Mouse (Mus musculus): ENCODE measurements around the gene Gpatch1. TPM values are rescaled to one million over a fixed set of nuclear protein-coding genes. Genes with fewer than 3 reads are reported as not detected.
A peak's percentile ranks its signal among the peaks of the same experiment; 100 is the strongest.

The Gpatch1 gene
- polyA plus RNA-seq, 1 experiment from 2014 or later = 16.1 TPM

DNA sequence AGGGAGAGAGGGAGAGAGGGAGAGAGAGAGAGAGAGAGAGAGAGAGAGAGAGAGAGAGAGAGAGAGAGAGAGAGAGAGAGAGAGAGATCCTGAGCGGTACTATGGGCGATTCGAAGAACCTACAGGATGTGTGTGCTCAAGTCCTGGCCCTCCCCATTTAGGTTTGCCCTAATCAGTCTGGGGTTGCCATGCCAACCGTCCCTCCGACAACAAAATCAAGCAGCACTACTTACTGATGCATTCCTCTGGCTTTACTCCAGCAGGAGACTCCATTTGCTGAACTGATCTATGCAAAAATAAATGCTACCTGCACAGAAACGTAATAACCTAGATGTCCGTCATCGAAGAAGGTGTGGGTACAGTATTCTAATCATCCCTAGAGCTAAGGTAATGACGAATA is 82.9 kb downstream of the Gpatch1 start:
- Histone ChIP-seq H3K4me2 (peak overlapping the region; percentile 66), H3K9me3 (ENCODE audit: low read depth, low read length) (no peaks in the 10 kb centered on the region), H3K4me1 (ENCODE audit: insufficient read depth) (no peaks in the 10 kb centered on the region; the same call in 1 of the 2 replicates), H3K27me3 (ENCODE audit: insufficient read depth, low read length) (no peaks in the 10 kb centered on the region), H3K27ac (ENCODE audit: low read depth) (peak overlapping the region; percentile 77), H3K4me3 (ENCODE audit: low read depth, low read length) (peak overlapping the region; percentile 52), H3K36me3 (ENCODE audit: insufficient read depth) (no peaks in the 10 kb centered on the region), H3K9ac (peak overlapping the region; percentile 36; the same call in 1 of the 2 replicates)
- no peak for TF ChIP-seq CTCF (IDR thresholded peaks at IDR 0.05; ENCODE audit: low read depth)
- DNase-seq (peak; percentile 83), ATAC-seq (ENCODE audit: insufficient read depth) (peak; percentile 69)
- WGBS = 17% methylated on average over 9 of the region's 9 CpGs

DNA sequence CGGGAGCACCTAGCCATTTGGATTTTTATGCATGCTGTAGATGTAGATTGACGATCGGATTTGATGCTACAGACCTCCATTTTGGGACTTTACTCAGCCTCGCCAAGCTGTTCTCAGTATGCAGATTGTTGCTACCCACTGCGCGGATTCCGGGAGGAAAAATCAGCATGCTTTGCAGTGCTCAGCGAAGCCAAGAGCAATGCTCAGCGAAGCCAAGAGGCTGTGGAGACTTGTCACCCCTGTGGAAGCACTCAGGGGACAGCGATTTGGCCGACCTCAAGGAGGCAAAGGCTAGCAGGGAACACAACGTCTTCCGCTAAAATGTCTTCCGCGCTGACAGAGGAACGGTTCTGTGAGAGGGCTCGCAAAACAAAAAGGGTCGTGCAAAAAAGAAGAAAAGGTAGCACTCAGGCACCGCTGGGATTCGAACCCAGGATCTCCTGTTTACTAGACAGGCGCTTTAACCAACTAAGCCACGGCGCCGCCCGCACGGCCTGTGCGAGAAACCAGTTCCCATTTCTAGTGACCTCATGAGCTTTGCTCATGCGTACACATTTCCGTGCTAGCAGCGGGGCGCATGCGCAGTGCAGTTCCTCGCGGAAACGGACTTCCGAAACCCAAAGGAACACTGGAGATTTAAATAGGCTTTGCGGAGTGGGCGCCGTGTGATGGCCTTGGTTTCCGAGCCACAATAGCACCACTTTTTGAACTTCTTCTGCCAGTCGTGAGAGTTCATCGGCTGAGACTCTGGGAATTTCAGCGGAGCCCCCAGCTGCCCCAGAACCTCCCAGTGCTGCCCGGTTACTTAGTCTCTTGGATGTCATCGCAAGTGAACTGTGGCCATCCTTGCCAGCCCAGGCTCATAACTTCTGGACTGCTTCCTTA is 83.6 kb downstream of the Gpatch1 start:
- peak overlapping the region; percentile 52 for H3K4me3 ChIP-seq (ENCODE audit: low read depth, low read length)
- no peaks in the 10 kb centered on the region for H3K9me3 ChIP-seq (ENCODE audit: low read depth, low read length)
- H3K27ac ChIP-seq (ENCODE audit: low read depth) = peak overlapping the region; percentile 93
- peak; percentile 100 for DNase-seq
- peak; percentile 94 for ATAC-seq (ENCODE audit: insufficient read depth)
- H3K27me3 ChIP-seq (ENCODE audit: insufficient read depth, low read length) = no peaks in the 10 kb centered on the region
- TF ChIP-seq CTCF (IDR thresholded peaks at IDR 0.05; ENCODE audit: low read depth) = no peak
- H3K4me1 ChIP-seq (ENCODE audit: insufficient read depth) = no peaks in the 10 kb centered on the region; the same call in 1 of the 2 replicates
- H3K9ac ChIP-seq = peak overlapping the region; percentile 58
- H3K4me2 ChIP-seq = peak overlapping the region; percentile 66
- no peaks in the 10 kb centered on the region for H3K36me3 ChIP-seq (ENCODE audit: insufficient read depth)
- WGBS = under 1% methylated on average over 45 of the region's 45 CpGs

GRCm38 (mm10) chr7:35233861-35234260 is 84.4 kb downstream of the Gpatch1 start:
- 41% methylated on average over 12 of the region's 12 CpGs for WGBS
- H3K27ac ChIP-seq (ENCODE audit: low read depth) = peak overlapping the region; percentile 90
- ATAC-seq (ENCODE audit: insufficient read depth) = no peak
- H3K9me3 ChIP-seq (ENCODE audit: low read depth, low read length) = no peaks in the 10 kb centered on the region
- H3K36me3 ChIP-seq (ENCODE audit: insufficient read depth) = no peaks in the 10 kb centered on the region
- TF ChIP-seq CTCF (IDR thresholded peaks at IDR 0.05; ENCODE audit: low read depth) = no peak
- peak overlapping the region; percentile 56 for H3K9ac ChIP-seq
- peak overlapping the region; percentile 66 for H3K4me2 ChIP-seq
- no peaks in the 10 kb centered on the region; the same call in 1 of the 2 replicates for H3K4me1 ChIP-seq (ENCODE audit: insufficient read depth)
- no peaks in the 10 kb centered on the region for H3K27me3 ChIP-seq (ENCODE audit: insufficient read depth, low read length)
- no peak for DNase-seq
- H3K4me3 ChIP-seq (ENCODE audit: low read depth, low read length) = peak overlapping the region; percentile 52

DNA sequence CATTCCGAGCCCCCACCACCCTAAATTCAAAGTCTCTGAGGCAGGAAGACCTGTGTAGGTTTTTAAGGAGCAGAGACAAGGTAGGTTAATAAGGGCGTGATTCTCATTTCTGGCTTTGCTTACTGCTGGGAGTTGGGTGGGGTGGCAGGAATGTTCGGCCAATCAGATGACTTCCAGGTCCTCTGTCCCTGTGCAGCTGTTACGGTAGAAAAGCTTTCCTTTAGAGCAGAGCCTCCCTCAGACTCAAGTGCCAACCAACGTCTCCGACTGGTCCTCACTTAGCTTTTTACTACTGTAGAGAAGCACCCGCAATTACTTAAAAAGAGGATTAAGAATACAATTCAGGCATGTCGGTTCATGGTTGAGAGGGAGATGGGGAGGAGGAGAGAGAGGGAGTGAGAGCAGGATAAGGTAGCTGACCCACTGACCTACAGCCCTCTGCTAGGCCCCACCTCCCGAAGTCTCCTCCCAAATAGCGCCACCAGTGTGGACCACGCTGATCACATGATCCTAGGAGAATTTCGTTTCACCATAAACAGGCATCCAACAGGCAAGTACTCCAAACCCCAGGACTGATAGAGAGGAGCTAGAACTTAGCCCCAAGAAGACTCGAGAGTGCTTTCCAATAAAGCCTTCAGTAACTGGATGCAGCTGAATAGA is 85.3 kb downstream of the Gpatch1 start:
- no peaks in the 10 kb centered on the region; the same call in 1 of the 2 replicates for H3K4me1 ChIP-seq (ENCODE audit: insufficient read depth)
- no peak overlapping the region for H3K27ac ChIP-seq (ENCODE audit: low read depth)
- TF ChIP-seq CTCF (IDR thresholded peaks at IDR 0.05; ENCODE audit: low read depth) = no peak
- no peak overlapping the region for H3K4me2 ChIP-seq
- ATAC-seq (ENCODE audit: insufficient read depth) = no peak
- no peak overlapping the region for H3K9ac ChIP-seq
- no peaks in the 10 kb centered on the region for H3K36me3 ChIP-seq (ENCODE audit: insufficient read depth)
- DNase-seq = peak; percentile 14
- H3K9me3 ChIP-seq (ENCODE audit: low read depth, low read length) = no peaks in the 10 kb centered on the region
- no peaks in the 10 kb centered on the region for H3K27me3 ChIP-seq (ENCODE audit: insufficient read depth, low read length)
- H3K4me3 ChIP-seq (ENCODE audit: low read depth, low read length) = no peak overlapping the region
- 32% methylated on average over 13 of the region's 13 CpGs for WGBS

DNA sequence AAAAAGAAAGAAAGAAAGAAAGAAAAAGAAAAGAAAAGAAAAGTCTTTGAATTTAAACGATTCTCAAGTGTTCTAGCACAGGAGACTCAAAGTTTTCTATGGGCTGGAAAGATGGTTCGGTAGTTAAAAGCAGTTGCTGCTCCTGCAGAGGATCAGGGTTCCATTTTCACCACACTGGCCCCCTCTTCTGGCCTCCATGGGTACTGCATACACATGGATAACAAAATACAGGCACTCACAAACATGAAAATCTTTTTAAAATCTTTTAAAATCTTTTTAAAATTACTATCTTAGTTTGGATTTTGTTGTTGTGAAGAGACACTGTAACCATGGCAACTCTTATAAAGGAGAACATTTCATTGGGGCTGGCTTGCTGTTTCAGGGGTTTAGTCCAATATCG is 87.9 kb downstream of the Gpatch1 start:
- peak; percentile 42 for DNase-seq
- no peaks in the 10 kb centered on the region for H3K9me3 ChIP-seq (ENCODE audit: low read depth, low read length)
- peak; percentile 53 for TF ChIP-seq CTCF (IDR thresholded peaks at IDR 0.05; ENCODE audit: low read depth)
- no peak overlapping the region for H3K27ac ChIP-seq (ENCODE audit: low read depth)
- no peak overlapping the region for H3K4me2 ChIP-seq
- no peaks in the 10 kb centered on the region; the same call in 1 of the 2 replicates for H3K4me1 ChIP-seq (ENCODE audit: insufficient read depth)
- H3K9ac ChIP-seq = no peak overlapping the region
- no peak overlapping the region for H3K4me3 ChIP-seq (ENCODE audit: low read depth, low read length)
- H3K27me3 ChIP-seq (ENCODE audit: insufficient read depth, low read length) = no peaks in the 10 kb centered on the region
- 64% methylated on average over 3 of the region's 3 CpGs for WGBS
- H3K36me3 ChIP-seq (ENCODE audit: insufficient read depth) = no peaks in the 10 kb centered on the region
- no peak for ATAC-seq (ENCODE audit: insufficient read depth)

Other genes starting within 250 kb of the Gpatch1 start
- 5.1 and 6.0 TPM in 2 replicates for gene Cebpa, start 199.1 kb downstream of the Gpatch1 start, polyA plus RNA-seq (2014; fragmentation: Nextera tagmentation; extraction: Ambion mirVana)
- 1.4 and 1.8 TPM in 2 replicates for gene Slc7a10, start 132.1 kb downstream of the Gpatch1 start, polyA plus RNA-seq (2014; fragmentation: Nextera tagmentation; extraction: Ambion mirVana)
- gene Lrp3, start 102.9 kb downstream of the Gpatch1 start, polyA plus RNA-seq (2014; fragmentation: Nextera tagmentation; extraction: Ambion mirVana) = 8.2 and 11.2 TPM in 2 replicates
- 3.0 and 3.6 TPM in 2 replicates for gene Rhpn2, start 15.7 kb upstream of the Gpatch1 start, polyA plus RNA-seq (2014; fragmentation: Nextera tagmentation; extraction: Ambion mirVana)
- gene Faap24, start 78.4 kb upstream of the Gpatch1 start, polyA plus RNA-seq (2014; fragmentation: Nextera tagmentation; extraction: Ambion mirVana) = 17.7 and 20.2 TPM in 2 replicates
- gene Cep89, start 78.6 kb upstream of the Gpatch1 start, polyA plus RNA-seq (2014; fragmentation: Nextera tagmentation; extraction: Ambion mirVana) = 47.9 and 49.4 TPM in 2 replicates
- 0.49 and 0.67 TPM in 2 replicates for gene Slc7a9, start 130.4 kb upstream of the Gpatch1 start, polyA plus RNA-seq (2014; fragmentation: Nextera tagmentation; extraction: Ambion mirVana)
- 0.30 and 0.75 TPM in 2 replicates for gene Tdrd12, start 219.3 kb upstream of the Gpatch1 start, polyA plus RNA-seq (2014; fragmentation: Nextera tagmentation; extraction: Ambion mirVana)
- 53.9 and 54.9 TPM in 2 replicates for gene Nudt19, start 237.9 kb upstream of the Gpatch1 start, polyA plus RNA-seq (2014; fragmentation: Nextera tagmentation; extraction: Ambion mirVana)

All from lung, embryonic 14.5 days (tissue).